Mouse (Mus musculus) myocyte (in vitro differentiated cells): ENCODE data around the gene Mctp2.

ENCODE experiments used
- CEBPB ChIP-seq: IDR thresholded peaks from 2 replicates; pipeline ENCODE4 v1.6.1; 2011; ENCODE audit warnings: mild to moderate bottlenecking, moderate library complexity; ENCODE audit not compliant: poor library complexity, insufficient read depth, severe bottlenecking
- MYOD1 ChIP-seq, 3 experiments: IDR thresholded peaks; one replicate each; pipeline ENCODE4 v1.6.1; 2011; ENCODE audit warnings: control low read depth in 2 of 3, low read depth in 2 of 3, mild to moderate bottlenecking in 2 of 3, moderate library complexity in 1 of 3; ENCODE audit not compliant: insufficient read length in 2 of 3, control insufficient read depth in 1 of 3
- MYOG ChIP-seq, 3 experiments: IDR thresholded peaks; one replicate each; pipeline ENCODE4 v1.6.1; 2011; ENCODE audit warnings: control low read depth in 2 of 3, low read depth in 2 of 3, mild to moderate bottlenecking in 2 of 3; ENCODE audit not compliant: insufficient read length in 2 of 3, control insufficient read depth in 1 of 3, insufficient read depth in 1 of 3
- POLR2A ChIP-seq: IDR thresholded peaks from one replicate; pipeline ENCODE4 v1.6.1; 2011; ENCODE audit warnings: low read depth, mild to moderate bottlenecking, control low read depth, moderate library complexity; ENCODE audit not compliant: insufficient read length
- POLR2AphosphoS2 ChIP-seq: IDR thresholded peaks from one replicate; pipeline ENCODE4 v1.6.1; 2011; ENCODE audit warnings: low read depth, control low read depth; ENCODE audit not compliant: insufficient read length
- SRF ChIP-seq: IDR thresholded peaks from one replicate; pipeline ENCODE4 v1.6.1; 2011; ENCODE audit warnings: low read depth; ENCODE audit not compliant: control insufficient read depth, insufficient read length
- TCF12 ChIP-seq: IDR thresholded peaks from one replicate; pipeline ENCODE4 v1.6.1; 2011; ENCODE audit warnings: mild to moderate bottlenecking, control low read depth; ENCODE audit not compliant: poor library complexity, insufficient read depth, severe bottlenecking
- TCF3 ChIP-seq: IDR thresholded peaks from one replicate; pipeline ENCODE4 v1.6.1; 2011; ENCODE audit warnings: low read depth, control low read depth; ENCODE audit not compliant: insufficient read length

GRCm38 (mm10) chr7:72104170-72104569 lies 202.2 kb downstream of the Mctp2 start:
- TF ChIP-seq MYOG (IDR thresholded peaks at IDR 0.05; ENCODE audit: control insufficient read depth in 1 of 3, insufficient read depth in 1 of 3, insufficient read length in 2 of 3, low read depth in 2 of 3) (no peak), POLR2A (no peak), MYOD1 (IDR thresholded peaks at IDR 0.05; ENCODE audit: control insufficient read depth in 1 of 3, insufficient read length in 2 of 3, low read depth in 2 of 3) (no peak), SRF (no peak), CEBPB (no peak), POLR2AphosphoS2 (no peak), TCF3 (no peak), TCF12 (no peak)
